ENCODE assay signal across 8 mouse cellular contexts in genomic region chr9:30438505-30438904, GRCm38 (mm10). TPM values are rescaled to one million over a fixed set of nuclear protein-coding genes. Genes with fewer than 3 reads are reported as not detected.
A peak's percentile ranks its signal among the peaks of the same experiment; 100 is the strongest.
DNase-seq lines count a peak whose midpoint lies in the region; ATAC-seq and TF ChIP-seq lines count a peak whose summit lies in the region.
"Had no signal": no experiment of that assay in that cellular context is flagged by ENCODE, and none has a peak within 500 bp of the region (broad histone marks: within the 10 kb centered on the region; RNA-seq: fewer than 3 reads in every experiment).

No protein-coding gene starts in this region.

- H3K4me1 ChIP-seq in hindbrain, embryonic 11.5 days (replicated peaks; ENCODE audit: control insufficient read depth, insufficient read depth, low read length), result no peaks in the 10 kb centered on the region
- H3K4me1 ChIP-seq in hindbrain, embryonic 16.5 days (ENCODE audit: control insufficient read depth, insufficient read depth, low read depth, low read length), result no peaks in the 10 kb centered on the region
- H3K4me1 ChIP-seq in ES-Bruce4 (ENCODE audit: control insufficient read depth, insufficient read depth, low read length), result no peaks in the 10 kb centered on the region

- no peak for TF ChIP-seq POLR2A in ES-Bruce4 (IDR thresholded peaks at IDR 0.05; ENCODE audit: insufficient read depth, low read length)

- WGBS in hindbrain, embryonic 11.5 days, result 58% methylated on average over 3 of the region's 3 CpGs
- WGBS in hindbrain, embryonic 16.5 days, result 66% methylated on average over 3 of the region's 3 CpGs

- H3K4me3 ChIP-seq in hindbrain, embryonic 11.5 days (ENCODE audit: low read depth, low read length), result no peak overlapping the region
- no peak overlapping the region for H3K4me3 ChIP-seq in hindbrain, embryonic 16.5 days (ENCODE audit: low read length)
- no peak overlapping the region for H3K4me3 ChIP-seq in ES-Bruce4 (ENCODE audit: low read depth, low read length)

- TF ChIP-seq EP300 in ES-Bruce4 (IDR thresholded peaks at IDR 0.05; ENCODE audit: insufficient read depth, low read depth, low read length), result no peak

- no peak overlapping the region for H3K27ac ChIP-seq in hindbrain, embryonic 11.5 days (ENCODE audit: low read depth, low read length)
- H3K27ac ChIP-seq in hindbrain, embryonic 16.5 days (ENCODE audit: low read depth, low read length), result no peak overlapping the region
- H3K27ac ChIP-seq in ES-Bruce4 (ENCODE audit: insufficient read depth, low read length), result no peak overlapping the region
- H3K27ac ChIP-seq: macrophage had no signal

- DNase-seq in hindbrain, embryonic 11.5 days (ENCODE audit: low spot score), result peak; percentile 41
- peak; percentile 12 to 16 for DNase-seq in B cell, adult 2 months
- DNase-seq in forelimb bud, embryonic 11.5 days (ENCODE audit: low read depth, low spot score), result peak; percentile 23
- DNase-seq in lung, postnatal 14 days, result peak; percentile 50
- DNase-seq in natural killer cell, adult 2 months (ENCODE audit: low spot score in 2 of 2), result no peak

- no peak overlapping the region for H3K9ac ChIP-seq in hindbrain, embryonic 11.5 days (ENCODE audit: low read depth, low read length)
- H3K9ac ChIP-seq in hindbrain, embryonic 16.5 days (ENCODE audit: low read depth, low read length), result no peak overlapping the region
- no peak overlapping the region for H3K9ac ChIP-seq in ES-Bruce4 (ENCODE audit: low read depth, poor library complexity, severe bottlenecking)

- H3K27me3 ChIP-seq in hindbrain, embryonic 11.5 days (ENCODE audit: control insufficient read depth, insufficient read depth, low read length), result no peaks in the 10 kb centered on the region
- H3K27me3 ChIP-seq in hindbrain, embryonic 16.5 days (replicated peaks; ENCODE audit: control insufficient read depth, insufficient read depth, low read length), result no peaks in the 10 kb centered on the region
- no peaks in the 10 kb centered on the region for H3K27me3 ChIP-seq in ES-Bruce4 (ENCODE audit: control insufficient read depth, insufficient read depth, low read length, poor library complexity, severe bottlenecking)

- ATAC-seq in hindbrain, embryonic 11.5 days (ENCODE audit: low FRiP score), result no peak
- ATAC-seq in hindbrain, embryonic 16.5 days, result no peak

- no peaks in the 10 kb centered on the region for H3K9me3 ChIP-seq in hindbrain, embryonic 11.5 days (ENCODE audit: control insufficient read depth, low read length)
- no peaks in the 10 kb centered on the region for H3K9me3 ChIP-seq in hindbrain, embryonic 16.5 days (ENCODE audit: control insufficient read depth, low read length)
- H3K9me3 ChIP-seq in ES-Bruce4 (replicated peaks; ENCODE audit: control insufficient read depth, insufficient read depth, low read length, poor library complexity, severe bottlenecking), result no peaks in the 10 kb centered on the region

- H3K36me3 ChIP-seq in hindbrain, embryonic 11.5 days (ENCODE audit: control insufficient read depth, insufficient read depth, low read length), result peaks cover 5% of the 10 kb centered on the region; the same call in 1 of the 2 replicates
- H3K36me3 ChIP-seq in hindbrain, embryonic 16.5 days (ENCODE audit: control insufficient read depth, insufficient read depth, low read length), result peaks cover 41% of the 10 kb centered on the region
- H3K36me3 ChIP-seq in ES-Bruce4 (ENCODE audit: control insufficient read depth, insufficient read depth, low read length, poor library complexity, severe bottlenecking), result peaks cover 2% of the 10 kb centered on the region

- peak; percentile 37 for TF ChIP-seq CTCF in ES-Bruce4 (IDR thresholded peaks at IDR 0.05; ENCODE audit: low read depth, low read length)

- H3K4me2 ChIP-seq in hindbrain, embryonic 11.5 days (replicated peaks; ENCODE audit: low read depth, low read length), result no peak overlapping the region
- no peak overlapping the region for H3K4me2 ChIP-seq in hindbrain, embryonic 16.5 days (ENCODE audit: low read length)

RNA-seq across cellular contexts. Expression of gene Snx19, which starts 11.6 kb away (rescaled TPM):
- polyA plus RNA-seq in hindbrain, embryonic 11.5 days (2014; fragmentation: Nextera tagmentation; extraction: Ambion mirVana), result 23.6 and 27.6 TPM in 2 replicates
- polyA plus RNA-seq in hindbrain, embryonic 16.5 days (2015; fragmentation: Nextera tagmentation; extraction: Ambion mirVana), result 20.9 and 25.0 TPM in 2 replicates
- 8.0 and 8.3 TPM in 2 replicates for polyA plus RNA-seq in ES-Bruce4 (2011; ENCODE audit: insufficient read depth, insufficient read length, low read depth, missing spikeins)

Comparison
In these comparisons a context has a peak if more than half of its experiments do, and no peak if none do; other contexts are left out.
1. DNase-seq: peak in hindbrain, embryonic 11.5 days (single experiment), B cell, adult 2 months (2 of 2), forelimb bud, embryonic 11.5 days (single experiment) and lung, postnatal 14 days (single experiment); none in natural killer cell, adult 2 months (0 of 2).